Mouse (Mus musculus) cerebellum, adult 18-20 months (tissue): ENCODE data around the gene Adck1.
"Not testable (repeated sequence)": the region's sequence is repeated elsewhere in the genome, so short reads cannot be mapped to it uniquely, and the experiment has no call there.

Source experiments
- DNase-seq, 2 experiments: peaks; one replicate each; pipeline ENCODE4 v3.0.0; 2021

Gene Adck1

GRCm38 (mm10) chr12:88360441-88361119, at the start of gene Adck1:
Adck1 (plus strand) TSS chr12:88360554.
- peak; percentile 92 to 95 for DNase-seq

DNA sequence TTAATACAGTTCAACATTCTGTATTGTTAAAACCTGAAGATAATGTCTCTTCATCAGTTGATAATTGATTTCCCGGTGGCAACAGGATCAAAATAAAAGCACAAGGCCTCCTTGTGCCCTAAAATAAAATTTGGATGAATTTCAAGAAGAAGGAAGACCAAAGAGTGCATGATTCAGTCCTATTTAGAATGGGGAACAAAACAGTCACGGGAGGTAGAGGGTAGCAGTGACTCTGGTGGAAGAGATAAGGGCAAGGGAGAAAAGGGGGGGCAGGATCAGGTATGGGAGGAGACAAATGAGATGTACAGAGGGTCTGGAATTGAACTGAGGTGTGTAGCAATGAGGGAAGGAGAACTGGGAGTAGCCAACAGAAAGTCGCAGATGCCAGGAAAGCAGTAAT, 45.8 kb upstream of the Adck1 start:
- no peak for DNase-seq

DNA sequence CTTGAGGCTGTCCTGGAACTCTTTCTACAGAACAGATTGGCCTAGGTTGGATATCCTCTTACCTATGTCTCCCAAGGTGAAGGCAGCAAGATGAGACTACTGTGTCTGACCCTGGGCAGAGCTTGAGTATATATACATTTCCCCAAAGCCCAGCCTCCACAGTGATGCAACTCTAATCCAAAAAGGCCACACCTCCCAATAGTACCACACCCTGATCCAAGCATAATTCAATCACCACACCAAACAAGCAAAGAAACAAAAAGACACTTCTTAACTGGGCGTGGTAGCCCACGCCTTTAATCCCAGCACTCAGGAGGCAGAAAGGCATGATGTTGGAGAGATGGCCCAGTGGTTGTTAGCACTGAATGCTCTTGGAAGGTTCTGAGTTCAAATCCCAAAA, 36.4 kb upstream of the Adck1 start, which contains the start of gene Gm5039:
TSS of gene Gm5039 (minus strand) at position 101 of the 400 bp plus-strand sequence.
- DNase-seq = not testable (repeated sequence)

GRCm38 (mm10) chr12:88336662-88337413, 23.5 kb upstream of the Adck1 start:
- DNase-seq = not testable (repeated sequence)

DNA sequence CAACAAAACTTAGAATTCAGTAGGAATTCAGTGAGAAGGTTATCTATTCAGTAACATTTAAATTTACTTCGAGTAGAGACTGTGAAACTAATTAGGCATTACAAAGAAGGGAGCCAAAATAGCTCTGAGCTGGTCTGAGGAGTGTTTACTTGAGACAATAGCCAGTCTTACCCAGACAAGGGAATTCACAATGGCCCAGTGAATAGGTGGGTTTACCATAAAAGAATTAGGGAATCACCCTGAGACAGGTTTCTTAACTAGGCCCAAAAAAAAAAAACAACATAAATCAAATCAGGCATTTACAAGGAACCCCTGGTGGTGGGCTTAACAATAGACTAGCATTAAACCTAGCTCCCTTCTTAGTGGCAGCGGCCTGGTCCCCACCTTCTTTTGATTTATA, 19.1 kb upstream of the Adck1 start:
- not testable (repeated sequence) for DNase-seq

- no peak for DNase-seq
Measured at GRCm38 (mm10) chr12:88354182-88354702, 6.1 kb upstream of the Adck1 start.

GRCm38 (mm10) chr12:88361120-88361445, 729 bp downstream of the Adck1 start:
- no peak for DNase-seq

GRCm38 (mm10) chr12:88367673-88368072, 7.3 kb downstream of the Adck1 start:
- no peak for DNase-seq

DNA sequence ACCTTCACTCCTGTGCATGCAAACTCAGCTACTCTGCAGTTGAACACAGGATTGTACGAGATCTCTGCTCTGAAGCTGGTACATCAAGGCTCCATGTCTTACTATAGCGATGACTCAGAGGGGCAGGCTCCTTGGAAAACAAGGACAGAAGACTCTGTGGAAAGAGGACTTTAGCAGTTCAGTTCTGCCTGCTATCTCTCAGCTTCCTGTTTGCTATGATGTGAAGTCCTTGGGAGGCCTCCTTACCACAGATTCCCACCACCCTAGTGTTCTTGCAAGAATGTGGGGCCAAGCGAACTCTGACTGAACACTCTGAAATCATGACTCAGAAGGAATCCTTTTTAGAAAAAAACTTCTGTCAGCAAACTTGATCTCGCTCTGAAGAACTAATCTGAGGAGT, 8.3 kb downstream of the Adck1 start:
- DNase-seq = no peak

- not testable (repeated sequence) for DNase-seq
Measured at GRCm38 (mm10) chr12:88369690-88370089, 9.3 kb downstream of the Adck1 start.

GRCm38 (mm10) chr12:88370321-88370720, 10.0 kb downstream of the Adck1 start:
- DNase-seq = not testable (repeated sequence)

GRCm38 (mm10) chr12:88372018-88372417, 11.7 kb downstream of the Adck1 start:
- DNase-seq = no peak

- DNase-seq = peak; percentile 9 to 15
Measured at GRCm38 (mm10) chr12:88376820-88377219, 16.5 kb downstream of the Adck1 start.

- no peak for DNase-seq
Measured at GRCm38 (mm10) chr12:88378256-88378655, 17.9 kb downstream of the Adck1 start.

- no peak for DNase-seq
Measured at GRCm38 (mm10) chr12:88388832-88389231, 28.5 kb downstream of the Adck1 start.

GRCm38 (mm10) chr12:88398658-88399057, 38.3 kb downstream of the Adck1 start:
- no peak for DNase-seq

GRCm38 (mm10) chr12:88403541-88403940, 43.2 kb downstream of the Adck1 start:
- no peak for DNase-seq

GRCm38 (mm10) chr12:88405113-88405512, 44.8 kb downstream of the Adck1 start:
- DNase-seq = peak; percentile 49 to 54

GRCm38 (mm10) chr12:88407996-88408322, 47.6 kb downstream of the Adck1 start:
- no peak for DNase-seq

DNA sequence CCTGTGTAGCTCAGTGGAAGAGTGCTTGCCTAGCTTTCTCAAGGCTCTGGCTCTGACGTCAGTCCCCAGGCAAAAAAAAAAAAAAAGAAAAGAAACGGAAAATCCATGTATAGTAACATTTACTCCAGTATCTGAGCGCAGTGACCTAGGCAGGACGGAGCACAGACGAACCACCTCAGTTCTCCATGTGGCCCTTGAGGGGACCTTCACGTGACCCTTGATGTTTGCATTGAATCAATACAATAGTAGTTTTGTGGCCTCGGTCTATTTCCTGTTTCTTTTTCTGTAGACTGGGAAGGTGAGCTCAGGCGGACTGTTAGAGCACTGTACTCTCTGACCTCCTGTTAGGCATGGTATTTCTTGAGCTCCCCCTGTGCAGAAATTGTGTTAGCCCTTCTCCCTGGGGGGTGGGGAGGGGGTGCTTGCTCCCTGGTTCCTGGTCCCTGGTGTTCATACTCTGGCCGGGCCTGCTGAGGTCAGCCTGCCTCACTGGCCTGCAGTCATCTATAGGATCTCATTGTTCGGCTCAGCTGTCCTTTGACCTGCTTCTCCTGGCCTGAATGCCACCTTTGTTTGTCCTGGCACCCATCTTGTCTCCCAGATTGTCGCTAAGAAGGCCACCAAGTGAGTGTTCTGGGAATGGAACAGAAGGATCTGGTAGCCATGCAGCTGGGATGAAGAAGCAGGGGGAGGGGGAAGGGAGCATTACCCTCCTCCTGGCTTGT, 48.1 kb downstream of the Adck1 start:
- DNase-seq = no peak

DNA sequence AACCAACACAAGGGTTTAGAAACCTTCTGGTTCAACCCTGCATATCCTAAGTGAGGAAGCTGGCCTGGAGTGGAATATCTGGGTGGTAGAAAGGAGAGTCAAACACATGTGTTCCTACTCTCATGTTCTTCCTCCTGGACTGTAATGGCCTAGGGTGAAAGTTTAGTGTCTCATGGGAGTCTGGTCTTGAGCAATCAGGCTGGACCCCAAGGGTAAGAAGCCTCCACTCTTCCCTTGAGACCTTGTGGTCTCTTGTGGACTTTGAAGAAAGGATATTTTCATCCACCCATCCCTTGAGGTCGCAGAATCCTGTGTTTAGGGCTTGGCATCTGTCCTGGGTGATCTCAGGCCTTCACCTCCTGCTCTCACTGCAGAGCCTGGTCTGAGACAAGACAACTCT, 52.9 kb downstream of the Adck1 start:
- DNase-seq = no peak

DNA sequence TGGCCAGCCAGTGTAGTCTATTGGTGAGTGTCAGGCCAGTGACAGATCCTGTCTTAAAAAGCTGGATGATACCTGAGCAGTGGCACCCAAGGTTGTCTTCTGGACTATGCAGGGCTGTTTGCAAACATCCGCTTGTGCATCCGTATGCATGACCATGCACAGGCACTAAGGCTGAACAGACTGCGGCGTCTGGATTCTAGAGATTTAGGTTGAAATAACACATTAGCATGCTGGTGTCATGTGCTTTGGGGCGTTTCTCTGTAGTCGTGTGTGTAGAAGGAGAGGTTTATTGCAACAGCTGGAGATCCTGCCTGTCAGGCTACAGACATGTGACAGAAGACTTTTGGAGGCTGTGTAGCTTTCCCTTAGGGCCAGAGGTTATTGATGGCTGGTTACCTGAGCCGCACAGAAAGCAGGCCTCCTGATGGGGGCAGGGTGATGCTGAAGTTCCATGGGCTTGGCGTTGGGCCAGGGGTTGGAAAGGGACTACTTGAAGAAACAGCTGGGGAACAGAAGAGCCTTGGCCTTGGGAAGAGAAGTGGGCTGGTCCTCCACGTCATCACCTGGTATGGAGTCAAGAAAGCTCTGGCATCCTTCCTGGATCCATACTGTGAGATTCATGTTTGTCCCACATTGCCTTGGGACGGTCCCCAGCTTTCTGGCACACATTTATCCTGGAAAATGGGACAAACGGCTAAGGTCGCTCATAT, 59.7 kb downstream of the Adck1 start:
- DNase-seq = peak; percentile 35 to 47

DNA sequence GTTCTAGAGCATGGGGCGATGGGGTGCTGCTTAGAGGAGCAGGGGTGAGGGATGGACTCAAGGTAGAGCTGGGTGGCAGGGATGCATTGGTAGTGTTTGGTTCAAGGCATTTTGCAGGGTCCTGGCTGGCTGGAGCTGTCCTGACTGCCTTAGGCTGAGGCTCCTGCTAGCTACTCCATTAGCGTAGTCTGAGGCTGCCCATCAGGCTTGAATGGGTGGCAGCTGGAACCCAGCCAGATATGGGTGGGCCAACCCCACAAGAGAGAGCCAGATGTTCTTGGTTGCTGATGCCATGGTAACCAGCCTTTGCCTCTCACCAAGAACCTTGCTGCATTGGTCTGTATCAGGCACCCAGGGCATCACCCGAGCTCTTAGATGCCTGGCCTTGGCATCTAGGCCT, 66.6 kb downstream of the Adck1 start:
- no peak for DNase-seq
